Mouse (Mus musculus) CH12.LX (cell line): ENCODE data around the gene Zfp287. TPM values are rescaled to one million over a fixed set of nuclear protein-coding genes. Genes with fewer than 3 reads are reported as not detected.

Experiments
- DNase-seq: peaks from one replicate; pipeline ENCODE4 v3.0.0-alpha.2; 2013; ENCODE audit errors: extremely low read depth
- H3K27ac ChIP-seq: 2 replicates; pipeline ENCODE4 v1.5.1; 2012; ENCODE audit warnings: low read depth, mild to moderate bottlenecking, control low read depth, moderate library complexity; ENCODE audit not compliant: insufficient read depth
- H3K27me3 ChIP-seq: replicated peaks from 2 replicates; pipeline ENCODE3; 2012; ENCODE audit warnings: inconsistent platforms
- H3K36me3 ChIP-seq, 2 experiments: replicated peaks in 1 of 2; 2 replicates each; pipeline versions ENCODE3 to v1.6.1; 2012; ENCODE audit warnings: inconsistent platforms in 1 of 2, low read length in 1 of 2, mild to moderate bottlenecking in 1 of 2, mixed read lengths in 1 of 2, moderate library complexity in 1 of 2; ENCODE audit not compliant: control insufficient read depth in 1 of 2, insufficient read depth in 1 of 2
- H3K4me1 ChIP-seq, 2 experiments: 2 replicates each; pipeline ENCODE4 v1.6.1; 2012; ENCODE audit warnings: inconsistent platforms in 1 of 2, moderate library complexity in 1 of 2; ENCODE audit not compliant: insufficient read depth in 2 of 2, control insufficient read depth in 1 of 2
- H3K4me2 ChIP-seq: 2 replicates; pipeline ENCODE4 v1.6.1; 2012; ENCODE audit warnings: low read depth, mild to moderate bottlenecking, control low read depth; ENCODE audit not compliant: poor library complexity, insufficient read depth, severe bottlenecking
- H3K4me3 ChIP-seq, 3 experiments: fragments of 150-350 bp in 1 of 3; sonication (generic) in 1 of 3; replicated peaks in 1 of 3; 2 replicates each; pipeline versions ENCODE3 to v1.5.1; 2011 to 2012; ENCODE audit warnings: low read depth in 2 of 3, low read length in 2 of 3, mild to moderate bottlenecking in 2 of 3, moderate library complexity in 2 of 3, control low read depth in 1 of 3, improper control_type of control experiment in 1 of 3, inconsistent platforms in 1 of 3, mixed read lengths in 1 of 3; ENCODE audit not compliant: poor library complexity in 1 of 3
- H3K79me2 ChIP-seq: replicated peaks from 2 replicates; pipeline ENCODE4 v1.6.1; 2012; ENCODE audit warnings: mild to moderate bottlenecking, moderate library complexity; ENCODE audit not compliant: control insufficient read depth, poor library complexity, insufficient read depth, severe bottlenecking; ENCODE audit errors: extremely low read depth
- H3K9ac ChIP-seq: 2 replicates; pipeline ENCODE4 v1.6.1; 2012; ENCODE audit warnings: low read depth, mild to moderate bottlenecking, control low read depth, moderate library complexity; ENCODE audit not compliant: insufficient read depth
- H3K9me3 ChIP-seq: replicated peaks from 2 replicates; pipeline ENCODE3; 2012; ENCODE audit warnings: low read length, inconsistent platforms, mixed read lengths
- CHD2 ChIP-seq: IDR thresholded peaks from 2 replicates; pipeline ENCODE4 v1.6.1; 2011; ENCODE audit warnings: low read length, improper control_type of control experiment
- CTCF ChIP-seq, 2 experiments: IDR thresholded peaks in 1 of 2; conservative IDR thresholded peaks in 1 of 2; 2 replicates each; pipeline ENCODE4 v1.5.1; 2011 to 2012; ENCODE audit warnings: low read depth in 2 of 2, low read length in 2 of 2, improper control_type of control experiment in 1 of 2, inconsistent platforms in 1 of 2, mild to moderate bottlenecking in 1 of 2, moderate library complexity in 1 of 2
- EP300 ChIP-seq: IDR thresholded peaks from 2 replicates; pipeline ENCODE4 v1.6.1; 2011; ENCODE audit warnings: low read length, improper control_type of control experiment
- ETS1 ChIP-seq: conservative IDR thresholded peaks from 2 replicates; pipeline ENCODE4 v1.6.1; 2012; ENCODE audit warnings: low read depth, mild to moderate bottlenecking, inconsistent platforms, low read length, improper control_type of control experiment, moderate library complexity
- HCFC1 ChIP-seq: IDR thresholded peaks from 2 replicates; pipeline ENCODE4 v1.6.1; 2012; ENCODE audit warnings: low read depth, mild to moderate bottlenecking, inconsistent platforms, low read length, improper control_type of control experiment
- JUN ChIP-seq: IDR thresholded peaks from 2 replicates; pipeline ENCODE4 v1.6.1; 2011; ENCODE audit warnings: low read depth, mild to moderate bottlenecking, low read length, improper control_type of control experiment, moderate library complexity; ENCODE audit not compliant: insufficient read depth
- JUND ChIP-seq: conservative IDR thresholded peaks from 2 replicates; pipeline ENCODE4 v1.6.1; 2011; ENCODE audit warnings: low read depth, low read length, improper control_type of control experiment
- KAT2A ChIP-seq: IDR thresholded peaks from 2 replicates; pipeline ENCODE4 v1.6.1; 2012; ENCODE audit warnings: low read length, improper control_type of control experiment, inconsistent platforms; ENCODE audit not compliant: insufficient replicate concordance
- MAFK ChIP-seq: IDR thresholded peaks from 2 replicates; pipeline ENCODE4 v1.6.1; 2011; ENCODE audit warnings: low read length, improper control_type of control experiment; ENCODE audit not compliant: insufficient replicate concordance
- MAX ChIP-seq: IDR thresholded peaks from 2 replicates; pipeline ENCODE4 v1.6.1; 2011; ENCODE audit warnings: low read length, improper control_type of control experiment
- MAZ ChIP-seq: IDR thresholded peaks from 2 replicates; pipeline ENCODE4 v1.6.1; 2012; ENCODE audit warnings: low read depth, mild to moderate bottlenecking, inconsistent platforms, low read length, improper control_type of control experiment, moderate library complexity
- NRF1 ChIP-seq: IDR thresholded peaks from 2 replicates; pipeline ENCODE4 v1.6.1; 2014; ENCODE audit warnings: low read depth, mild to moderate bottlenecking, inconsistent platforms, low read length, improper control_type of control experiment, moderate library complexity
- POLR2A ChIP-seq: IDR thresholded peaks from 2 replicates; pipeline ENCODE4 v1.6.1; 2011; ENCODE audit warnings: low read depth, mild to moderate bottlenecking, improper control_type of control experiment, low read length
- RCOR1 ChIP-seq: conservative IDR thresholded peaks from 2 replicates; pipeline ENCODE4 v1.6.1; 2012; ENCODE audit warnings: low read depth, mild to moderate bottlenecking, inconsistent platforms, low read length, improper control_type of control experiment
- TBP ChIP-seq: conservative IDR thresholded peaks from 2 replicates; pipeline ENCODE4 v1.6.1; 2011; ENCODE audit warnings: low read depth, low read length, improper control_type of control experiment
- TCF12 ChIP-seq: IDR thresholded peaks from 2 replicates; pipeline ENCODE4 v1.6.1; 2014; ENCODE audit warnings: low read depth, mild to moderate bottlenecking, inconsistent platforms, low read length, improper control_type of control experiment
- UBTF ChIP-seq: IDR thresholded peaks from 2 replicates; pipeline ENCODE4 v1.6.1; 2012; ENCODE audit warnings: low read depth, mild to moderate bottlenecking, inconsistent platforms, low read length, improper control_type of control experiment, moderate library complexity
- USF2 ChIP-seq: conservative IDR thresholded peaks from 2 replicates; pipeline ENCODE4 v1.6.1; 2011; ENCODE audit warnings: low read depth, low read length, improper control_type of control experiment
- ZKSCAN1 ChIP-seq: IDR thresholded peaks from 2 replicates; pipeline ENCODE4 v1.6.1; 2012; ENCODE audit warnings: low read depth, inconsistent platforms, low read length, improper control_type of control experiment, borderline replicate concordance
- ZNF384 ChIP-seq: IDR thresholded peaks from 2 replicates; pipeline ENCODE4 v1.6.1; 2012; ENCODE audit warnings: low read depth, low read length, improper control_type of control experiment, inconsistent platforms
- dilution Hi-C: fragments of 300-500 bp; cut with MboI; formaldehyde crosslinking; loops from 2 replicates; pipeline ENCODE4 v1.14.3; 2020; ENCODE audit warnings: low sequenced_read_pairs; ENCODE audit not compliant: extremely low pct_unique_long_range_greater_than_20kb, extremely low pct_ligation_motif_present
- in situ Hi-C: fragments of 300-500 bp; cut with MboI; formaldehyde crosslinking; loops from 3 replicates; pipeline ENCODE4 v1.14.3; 2019; ENCODE audit warnings: low sequenced_read_pairs, low pct_ligation_motif_present, low pct_unique_long_range_greater_than_20kb, mixed read lengths
- polyA plus RNA-seq: library from polyadenylated mRNA; unstranded; fragments of >175 nt; gene quantifications from 2 replicates; pipeline ENCODE4 v1.2.1, GENCODE M21; 2012; ENCODE audit warnings: low read depth; ENCODE audit not compliant: insufficient read length
- total RNA-seq, 2 experiments: library from RNA; depleted of rRNA; stranded (reverse); fragments of 300-350 nt in 1 of 2; fragments of >200 nt in 1 of 2; gene quantifications; 2 replicates each; pipeline ENCODE4 v1.2.3; 2012 to 2014

Gene Zfp287
- total and polyA plus RNA-seq, 3 experiments = 4.8 to 7.3 (median 5.7) TPM

DNA sequence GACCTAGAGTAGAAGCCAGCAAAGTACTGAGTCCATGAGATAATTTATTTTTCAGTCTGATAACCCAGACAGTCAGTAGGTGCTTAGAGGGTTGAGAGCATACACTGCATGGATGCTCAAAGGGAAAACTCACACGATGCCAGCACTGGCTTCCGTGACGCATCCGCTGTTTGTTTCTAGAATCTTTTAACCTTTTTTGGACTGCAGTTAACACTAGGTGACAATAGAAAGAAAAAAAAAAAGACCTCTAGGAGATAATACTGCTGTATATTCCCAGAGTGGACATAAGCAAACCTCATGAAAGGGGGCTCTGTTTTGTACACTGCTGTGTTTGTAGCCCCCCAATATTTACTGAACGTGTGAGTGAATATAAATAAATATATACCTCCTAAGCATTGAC, 62.7 kb downstream of the Zfp287 start:
- Histone ChIP-seq H3K4me2 (no peak overlapping the region), H3K4me1 (peaks cover 4 to 7% of the 10 kb centered on the region in 2 experiments; a peak in 3 of 4 replicates), H3K36me3 (peaks cover 25 to 34% of the 10 kb centered on the region in 2 experiments), H3K27ac (no peak overlapping the region), H3K4me3 (no peak overlapping the region), H3K9ac (no peak overlapping the region), H3K9me3 (no peaks in the 10 kb centered on the region), H3K79me2 (no peaks in the 10 kb centered on the region)
- in situ Hi-C loops (no loop called here), dilution Hi-C loops (no loop called here)
- DNase-seq = no peak
- TF ChIP-seq ETS1 (no peak), TCF12 (no peak), USF2 (no peak), JUN (no peak), MAX (no peak), HCFC1 (no peak), KAT2A (no peak), POLR2A (no peak), JUND (no peak), ZNF384 (no peak), RCOR1 (no peak)
- TF ChIP-seq, all 38 proteins: peak for 0
- no peaks in the 10 kb centered on the region for H3K27me3 ChIP-seq

DNA sequence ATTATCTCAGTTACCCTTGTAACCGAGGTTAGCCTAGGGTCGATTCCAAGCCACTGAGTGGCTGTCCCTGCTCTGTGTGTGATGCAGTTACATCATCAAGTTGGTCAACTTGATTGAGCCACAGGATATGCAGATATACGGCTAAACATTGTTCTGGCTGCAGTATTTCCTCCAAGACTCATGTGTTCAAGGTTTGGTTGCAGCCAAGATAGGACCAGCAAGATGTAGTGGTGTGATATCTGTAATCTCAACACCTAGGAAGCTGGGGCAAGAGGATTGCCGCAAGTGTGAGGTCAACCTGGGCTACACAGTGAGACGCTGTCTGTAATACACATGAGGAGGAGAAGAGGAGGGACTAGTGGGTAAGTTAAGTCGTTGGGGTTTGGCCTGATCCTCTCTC, 67.5 kb downstream of the Zfp287 start:
- Histone ChIP-seq H3K27ac (no peak overlapping the region), H3K79me2 (no peaks in the 10 kb centered on the region), H3K4me1 (no peaks in the 10 kb centered on the region), H3K4me3 (no peak overlapping the region), H3K4me2 (no peak overlapping the region), H3K36me3 (peaks cover 34 to 70% of the 10 kb centered on the region in 2 experiments), H3K9me3 (no peaks in the 10 kb centered on the region), H3K27me3 (no peaks in the 10 kb centered on the region), H3K9ac (no peak overlapping the region)
- no peak for DNase-seq
- dilution Hi-C loops = no loop called here
- in situ Hi-C loops = no loop called here
- TF ChIP-seq RCOR1 = no peak
- TF ChIP-seq POLR2A = no peak
- TF ChIP-seq ETS1 = no peak
- no peak for TF ChIP-seq UBTF
- TF ChIP-seq, all 38 proteins: peak for 0

DNA sequence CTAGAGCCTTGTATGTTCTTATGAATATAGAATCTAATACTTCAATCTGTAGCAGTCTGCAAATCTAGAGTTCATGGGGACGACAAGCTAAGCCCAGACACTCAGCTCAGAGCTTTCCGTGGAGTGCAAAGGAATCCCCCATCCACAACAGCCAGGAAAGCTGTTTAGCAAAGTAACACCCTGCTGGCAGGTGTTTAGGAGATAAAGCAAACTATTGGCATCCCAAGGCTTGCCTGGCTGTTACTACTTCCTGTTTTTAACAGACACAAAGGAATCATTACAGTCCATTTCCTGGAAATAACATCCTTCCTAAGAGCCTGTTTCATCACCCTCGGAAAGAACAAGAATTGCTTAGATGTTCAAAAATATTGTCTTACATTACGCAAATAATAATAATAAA, 70.8 kb downstream of the Zfp287 start:
- Histone ChIP-seq H3K4me1 (peaks cover 0 to 14% of the 10 kb centered on the region in 2 experiments; a peak in 2 of 4 replicates), H3K4me2 (no peak overlapping the region), H3K36me3 (peaks cover 35 to 77% of the 10 kb centered on the region in 2 experiments), H3K79me2 (peaks cover 9% of the 10 kb centered on the region), H3K27me3 (no peaks in the 10 kb centered on the region), H3K27ac (no peak overlapping the region), H3K4me3 (no peak overlapping the region), H3K9me3 (no peaks in the 10 kb centered on the region), H3K9ac (no peak overlapping the region)
- in situ Hi-C loops (no loop called here), dilution Hi-C loops (no loop called here)
- TF ChIP-seq JUND (no peak), NRF1 (no peak), EP300 (no peak), CTCF (conservative IDR thresholded peaks at IDR 0.05 in 1 of 2, IDR thresholded peaks at IDR 0.05 in 1 of 2; ENCODE audit: low read depth in 2 of 2, low read length in 2 of 2) (no peak), KAT2A (no peak), MAZ (no peak), HCFC1 (no peak), CHD2 (no peak), TBP (no peak), ZKSCAN1 (no peak), MAFK (no peak)
- no peak for DNase-seq
